Mouse (Mus musculus) forelimb bud, embryonic 11.5 days (tissue): Measurements from ENCODE around the gene Shroom1.

Source experiments
- DNase-seq: peaks from one replicate; pipeline ENCODE4 v3.0.0-alpha.2; 2012; ENCODE audit warnings: low read depth, low spot score

Shroom1 gene

DNA sequence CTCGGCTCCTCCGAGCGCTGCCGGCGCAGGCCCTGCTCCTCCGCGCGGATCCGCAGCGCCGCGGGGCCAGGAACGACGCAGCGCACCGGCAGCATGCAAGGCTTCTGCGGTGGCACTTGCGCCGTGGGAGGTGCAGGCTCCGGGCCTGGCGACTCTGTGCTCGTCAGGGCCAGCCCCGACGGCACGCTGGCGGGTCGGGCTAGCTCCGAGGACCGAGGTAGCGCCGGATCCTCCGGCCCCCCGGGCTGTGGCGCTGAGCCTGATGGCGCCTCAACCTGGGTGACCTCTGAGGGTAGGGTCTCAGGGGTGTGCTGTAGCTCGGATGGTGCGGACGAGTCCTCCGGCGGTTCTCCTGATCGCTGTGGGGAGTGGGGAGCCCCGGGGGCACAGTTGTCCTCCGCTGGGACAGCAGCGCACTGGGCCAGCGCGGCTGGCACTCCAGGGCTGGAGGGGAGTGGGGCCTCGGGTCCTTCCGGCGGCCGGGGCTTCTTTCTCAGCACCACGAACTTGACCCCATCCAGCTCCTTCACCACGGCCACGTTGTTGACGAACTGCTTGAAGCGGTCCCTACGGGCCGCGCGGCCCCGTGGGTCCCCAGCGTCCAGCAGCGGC is 22.3 kb downstream of the Shroom1 start:
- no peak for DNase-seq

DNA sequence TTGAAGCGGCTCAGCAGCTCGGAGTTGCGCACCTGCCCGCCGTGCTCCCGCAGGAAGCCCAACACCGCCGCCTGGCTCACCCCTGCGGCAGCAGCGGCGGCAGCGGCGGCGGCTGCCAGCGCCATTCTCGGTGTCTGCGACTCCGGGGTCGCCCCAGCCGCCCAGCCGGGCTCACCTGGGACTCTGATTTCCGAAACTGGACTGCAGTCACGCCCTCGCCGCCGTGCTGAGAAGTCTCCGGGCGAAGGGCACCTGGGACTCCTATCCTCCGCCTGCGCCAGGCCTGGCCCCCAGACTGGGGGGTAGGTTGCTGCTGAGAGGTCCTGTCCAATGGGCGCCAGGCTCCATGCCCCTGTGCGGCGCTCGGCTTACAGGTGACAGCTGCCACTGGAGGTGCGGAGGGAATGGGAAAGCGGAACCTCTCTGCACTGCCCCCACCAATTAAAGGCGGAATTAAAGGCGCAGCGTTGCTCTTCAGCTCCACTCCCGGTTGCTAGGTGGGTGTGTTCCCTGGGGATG is 22.8 kb downstream of the Shroom1 start, which contains the start of the genes Gm9945 and Sowaha:
Gene Gm9945 (plus strand): TSS at position 384 of the 519 bp plus-strand sequence.
Gene Sowaha (minus strand): TSS at position 492 of the 519 bp plus-strand sequence.
- no peak for DNase-seq

DNA sequence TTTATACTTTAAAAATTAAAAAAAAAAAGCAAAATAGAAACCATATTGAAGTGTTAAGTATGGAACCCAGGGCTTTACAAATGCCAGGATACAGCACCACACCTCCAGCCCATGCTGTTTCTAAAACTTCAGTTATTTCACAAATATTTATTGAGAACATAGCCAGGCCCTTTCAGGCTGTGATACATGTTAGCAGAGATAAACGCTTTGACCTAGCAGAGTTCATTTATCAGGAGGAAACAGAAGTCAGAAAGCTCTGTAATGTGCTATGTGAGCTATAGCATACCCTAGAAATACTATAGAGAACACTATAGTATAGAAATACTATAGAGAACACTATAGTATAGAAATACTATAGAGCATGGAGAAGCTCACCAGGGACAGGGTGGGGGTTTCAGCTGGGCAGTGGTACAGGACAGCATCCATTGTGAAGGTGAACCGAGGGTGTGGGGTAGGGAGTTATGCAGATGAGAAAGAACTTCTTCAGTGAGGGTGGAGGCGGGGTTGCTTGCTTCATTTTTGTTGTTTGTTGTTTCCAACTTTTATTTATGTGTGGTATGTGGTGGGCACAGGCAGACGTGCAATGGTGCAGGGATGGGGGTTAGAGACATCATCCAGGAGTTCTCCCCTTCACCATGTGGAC is 24.2 kb downstream of the Shroom1 start:
- DNase-seq, result no peak

DNA sequence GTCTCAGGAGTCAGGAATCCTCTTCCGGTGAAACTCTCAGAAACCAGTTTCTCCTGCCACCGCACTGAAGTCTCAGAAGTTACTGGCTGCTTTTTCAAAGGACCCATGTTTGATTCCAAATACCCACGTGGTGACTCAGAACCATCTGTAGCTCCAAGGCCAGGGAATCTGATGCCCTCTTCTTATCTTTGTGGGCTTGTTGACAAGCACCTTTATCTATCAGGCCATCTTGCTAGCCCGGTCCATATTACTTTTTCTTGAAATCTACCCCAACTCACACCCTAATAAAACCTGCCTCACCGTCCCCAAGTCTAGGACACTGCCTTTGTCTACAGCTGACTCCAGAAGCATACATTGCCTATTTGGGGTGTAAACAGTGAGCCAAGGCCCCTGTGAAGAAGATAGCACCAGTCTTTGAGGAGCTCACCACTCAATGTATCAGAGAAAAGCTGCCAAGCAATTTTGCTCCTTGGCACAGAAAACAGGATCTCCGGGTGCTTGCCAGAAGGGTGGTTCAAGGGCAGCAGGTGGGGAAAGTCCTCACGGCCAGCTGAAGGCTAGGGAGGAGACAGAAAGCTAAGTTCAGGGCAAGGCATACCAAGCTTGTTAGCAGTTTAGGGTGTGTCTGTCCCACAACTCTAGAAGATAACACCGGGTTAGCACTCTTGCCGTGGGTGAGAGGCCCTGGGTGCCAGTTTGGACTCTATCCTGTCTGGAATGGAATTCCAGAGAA is 26.3 kb downstream of the Shroom1 start:
- DNase-seq, result no peak

DNA sequence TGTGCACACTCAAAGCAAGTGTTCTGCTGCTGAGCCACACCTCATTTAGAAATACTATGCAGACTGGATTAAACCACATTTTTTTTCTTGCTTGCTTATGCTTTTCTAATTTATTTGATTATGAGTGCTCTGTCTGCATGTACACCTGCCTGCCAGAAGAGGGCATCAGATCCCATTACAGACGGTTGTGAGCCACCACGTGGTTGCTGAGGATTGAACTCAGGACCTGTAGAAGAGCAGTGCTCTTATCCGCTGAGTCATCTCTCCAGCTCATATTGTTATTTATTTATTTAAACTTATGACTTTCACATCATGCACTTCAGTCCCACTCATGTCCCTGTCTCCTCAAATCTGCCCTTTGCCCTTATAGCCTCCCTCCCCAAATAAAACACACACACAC is 28.7 kb downstream of the Shroom1 start:
- no peak for DNase-seq

DNA sequence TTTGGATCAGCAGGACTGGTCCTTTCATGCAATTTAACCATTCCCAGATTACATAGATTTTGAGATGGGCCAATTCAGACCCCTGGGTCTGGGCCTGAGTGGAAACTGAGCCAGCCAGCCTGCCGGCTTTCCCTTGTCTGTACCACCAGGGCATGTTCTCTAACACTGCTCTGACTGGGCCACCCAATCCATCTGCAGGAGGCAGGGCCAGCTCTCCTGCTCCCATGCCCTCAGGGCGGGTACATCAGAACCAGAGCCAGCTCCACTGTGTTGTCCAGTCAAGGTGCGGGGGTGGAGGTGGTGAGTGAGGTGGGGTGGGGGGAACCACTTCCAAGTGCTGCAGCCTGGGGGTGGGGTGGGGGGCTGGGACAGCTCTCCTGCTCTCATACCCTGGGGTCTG is 29.3 kb downstream of the Shroom1 start:
- DNase-seq, result no peak

DNA sequence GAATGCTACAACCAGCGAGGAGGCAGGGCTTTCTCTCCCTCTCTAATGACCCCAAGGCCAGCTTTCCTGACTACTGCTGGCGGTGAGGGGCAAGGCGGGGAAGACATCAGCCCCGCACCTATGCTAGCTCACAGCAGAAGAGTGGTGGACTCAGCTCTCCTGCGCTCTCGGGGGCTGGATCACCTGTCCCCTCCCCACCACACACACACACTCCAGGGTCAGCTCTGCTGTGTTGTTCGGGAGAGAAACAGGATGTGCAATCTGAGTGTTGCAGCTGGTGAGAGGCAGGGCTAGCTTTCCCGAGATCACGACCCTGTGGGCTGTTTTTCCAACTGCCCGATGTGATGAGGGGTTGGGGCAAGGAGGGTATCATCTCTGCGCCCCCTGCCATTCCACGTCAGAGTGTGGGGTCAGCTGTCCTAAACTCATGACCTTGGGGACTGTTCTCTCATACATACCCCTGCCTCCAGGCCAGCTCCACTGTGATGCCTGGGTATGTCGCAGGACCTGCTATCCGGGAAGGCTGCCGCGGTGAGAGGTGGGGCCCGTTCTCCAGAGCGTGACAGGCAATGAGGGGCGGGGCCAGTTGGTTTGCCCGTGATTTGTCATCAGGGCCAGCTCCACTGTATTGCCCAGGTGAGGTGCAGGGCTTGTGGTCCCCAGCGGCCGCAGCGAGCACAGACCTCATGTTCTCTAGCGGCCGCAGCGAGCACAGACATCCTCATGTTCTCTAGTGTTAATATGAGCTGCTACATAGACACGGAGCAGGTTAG is 30.0 kb downstream of the Shroom1 start:
- DNase-seq, result no peak

DNA sequence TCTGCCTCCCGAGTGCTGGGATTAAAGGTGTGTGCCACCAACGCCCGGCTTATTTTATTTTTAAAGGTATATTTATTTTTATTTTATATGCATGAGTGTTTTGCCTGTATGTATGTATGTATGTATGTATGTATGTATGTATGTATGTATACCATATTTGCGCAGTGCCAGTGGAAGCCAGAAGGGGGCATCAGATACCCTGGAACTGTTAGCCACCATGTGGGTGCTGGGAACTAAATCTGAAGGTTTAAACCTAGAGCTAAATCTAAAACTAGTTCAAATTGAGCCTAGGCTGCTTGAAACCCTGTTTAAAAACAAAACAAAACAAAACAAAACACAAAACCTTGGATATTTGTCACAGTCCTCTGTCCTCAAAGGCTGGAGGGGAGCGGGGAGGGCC is 32.0 kb downstream of the Shroom1 start:
- no peak for DNase-seq

DNA sequence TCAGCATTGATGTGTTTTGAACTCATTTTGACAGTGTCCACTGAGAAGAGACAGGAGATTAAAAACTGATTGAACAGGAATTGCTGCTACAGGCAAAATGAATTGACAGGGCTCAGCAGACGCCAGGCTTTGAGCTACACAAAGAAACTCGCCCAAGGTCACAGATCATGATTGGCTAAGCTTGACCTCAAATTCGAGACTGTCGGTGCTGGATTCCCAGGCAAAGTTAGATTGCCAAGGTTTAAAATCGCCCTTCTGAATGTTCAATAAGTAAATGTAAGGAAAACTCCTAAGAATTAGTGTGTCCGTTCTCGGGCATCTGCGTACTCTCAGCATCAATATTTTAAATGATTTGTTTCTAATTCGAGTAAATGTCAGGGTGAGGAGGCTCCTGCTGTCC is 32.4 kb downstream of the Shroom1 start:
- no peak for DNase-seq

DNA sequence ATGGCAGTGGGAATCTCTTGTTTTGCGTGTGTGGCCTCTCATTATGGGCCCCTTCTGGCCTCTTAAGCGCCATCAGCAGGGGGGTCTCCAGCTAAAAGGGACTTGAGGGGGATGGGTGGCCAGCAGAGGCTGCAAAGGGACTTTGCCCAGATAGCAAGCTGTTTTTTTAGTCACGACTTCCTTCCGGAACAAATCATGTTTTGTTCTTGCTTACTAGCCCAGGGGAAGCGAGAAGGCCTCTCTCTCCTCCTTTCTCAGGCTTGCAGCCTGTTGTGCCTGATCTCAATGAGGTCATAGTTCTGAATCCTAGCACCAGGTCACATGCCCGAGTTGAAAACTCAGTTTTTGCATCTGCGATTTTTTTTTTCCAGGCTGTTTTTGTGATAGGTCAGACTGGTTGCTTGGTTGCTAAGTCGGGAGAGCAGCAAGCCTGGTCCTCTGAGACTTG is 35.0 kb downstream of the Shroom1 start:
- no peak for DNase-seq

DNA sequence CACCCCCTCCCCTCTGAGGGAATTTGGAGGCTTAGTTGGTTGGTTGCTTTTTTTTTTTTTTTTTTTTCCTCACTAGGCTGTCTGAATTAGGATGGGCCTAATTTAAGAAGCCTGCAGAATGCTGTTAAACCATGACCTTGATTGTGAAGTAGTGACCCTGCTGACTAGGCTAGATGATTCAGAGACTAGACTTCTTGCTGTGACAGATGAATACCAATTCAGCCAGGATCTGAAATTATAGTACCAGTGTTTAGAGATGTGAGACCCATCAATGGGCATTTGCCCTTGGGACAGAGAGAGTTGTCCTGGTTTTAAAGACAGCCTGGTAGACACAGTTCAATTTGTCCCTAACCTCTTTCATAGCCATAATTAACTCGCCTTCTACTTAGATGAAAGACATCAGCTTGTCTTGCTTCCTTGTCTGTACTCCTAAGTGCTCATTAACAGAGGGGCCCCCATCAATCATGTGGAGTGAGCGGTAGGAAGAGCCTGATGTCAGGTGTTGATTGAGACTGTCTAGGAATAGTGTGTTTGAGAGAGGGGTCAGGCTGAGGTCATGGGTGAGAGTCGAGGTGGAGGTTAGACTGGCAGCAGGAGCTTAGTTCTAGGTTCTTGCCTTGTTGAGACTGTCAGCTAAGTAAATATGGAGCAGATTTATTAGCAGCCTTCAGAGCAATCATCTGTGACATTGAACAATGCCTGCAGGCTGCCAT is 36.4 kb downstream of the Shroom1 start:
- no peak for DNase-seq

DNA sequence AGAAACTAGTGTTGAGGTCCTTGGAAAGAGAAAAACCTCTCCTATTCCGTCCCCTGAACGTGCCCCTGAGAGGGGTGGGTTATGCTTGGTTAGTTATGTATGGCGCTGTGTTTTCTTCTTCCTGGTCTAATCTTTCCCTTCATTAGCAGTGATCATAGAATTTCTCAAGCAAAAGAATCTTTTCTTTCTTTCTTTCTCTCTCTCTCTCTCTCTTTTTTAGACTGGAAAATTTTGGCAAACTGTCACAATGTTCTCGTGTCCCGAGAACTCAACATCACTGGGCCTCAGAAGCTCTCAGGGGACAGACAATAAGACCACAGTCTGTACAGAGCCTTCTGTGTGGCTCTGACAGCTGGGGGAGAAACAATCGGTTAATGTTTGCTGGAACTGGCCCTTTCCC is 38.4 kb downstream of the Shroom1 start:
- no peak for DNase-seq

DNA sequence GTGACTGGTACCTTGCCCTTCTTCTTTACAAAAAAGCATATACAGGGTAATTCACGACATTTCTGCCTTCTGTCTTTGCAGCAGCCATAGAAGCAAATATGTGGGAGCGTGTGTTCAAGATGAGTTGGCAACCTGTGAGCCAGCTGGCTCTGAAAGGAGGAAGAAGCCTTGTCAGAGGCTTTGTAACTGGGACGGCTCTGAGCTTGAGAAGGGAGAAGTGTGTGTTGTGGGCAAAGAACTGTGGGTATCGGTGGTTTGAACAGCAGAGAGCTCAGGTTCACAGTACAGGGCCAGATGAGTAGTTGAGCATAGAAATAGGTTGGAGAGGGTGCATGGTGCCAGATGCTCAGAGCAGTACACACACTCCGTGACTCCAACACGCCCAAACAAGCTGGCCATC is 39.9 kb downstream of the Shroom1 start:
- DNase-seq, result no peak

DNA sequence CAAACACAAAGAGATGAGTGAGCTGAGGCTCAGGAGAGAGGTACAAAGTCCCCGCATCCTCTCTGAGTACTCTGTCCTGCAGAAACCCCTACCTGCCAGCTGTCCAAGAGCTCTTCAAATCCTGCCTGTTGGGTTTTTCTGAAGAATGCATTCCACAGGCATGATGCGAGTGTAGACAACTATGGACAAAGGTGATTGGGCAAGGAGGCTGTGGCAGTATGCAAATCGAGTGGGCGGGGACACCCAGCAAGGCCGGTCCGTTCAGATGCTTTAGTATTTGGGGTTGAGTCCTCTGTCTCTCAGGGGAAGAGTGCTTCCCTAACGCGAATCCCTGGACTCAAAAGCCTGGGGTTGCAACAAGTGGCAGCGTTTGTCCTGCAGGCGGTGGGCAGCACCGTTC is 43.6 kb downstream of the Shroom1 start:
- DNase-seq, result no peak

DNA sequence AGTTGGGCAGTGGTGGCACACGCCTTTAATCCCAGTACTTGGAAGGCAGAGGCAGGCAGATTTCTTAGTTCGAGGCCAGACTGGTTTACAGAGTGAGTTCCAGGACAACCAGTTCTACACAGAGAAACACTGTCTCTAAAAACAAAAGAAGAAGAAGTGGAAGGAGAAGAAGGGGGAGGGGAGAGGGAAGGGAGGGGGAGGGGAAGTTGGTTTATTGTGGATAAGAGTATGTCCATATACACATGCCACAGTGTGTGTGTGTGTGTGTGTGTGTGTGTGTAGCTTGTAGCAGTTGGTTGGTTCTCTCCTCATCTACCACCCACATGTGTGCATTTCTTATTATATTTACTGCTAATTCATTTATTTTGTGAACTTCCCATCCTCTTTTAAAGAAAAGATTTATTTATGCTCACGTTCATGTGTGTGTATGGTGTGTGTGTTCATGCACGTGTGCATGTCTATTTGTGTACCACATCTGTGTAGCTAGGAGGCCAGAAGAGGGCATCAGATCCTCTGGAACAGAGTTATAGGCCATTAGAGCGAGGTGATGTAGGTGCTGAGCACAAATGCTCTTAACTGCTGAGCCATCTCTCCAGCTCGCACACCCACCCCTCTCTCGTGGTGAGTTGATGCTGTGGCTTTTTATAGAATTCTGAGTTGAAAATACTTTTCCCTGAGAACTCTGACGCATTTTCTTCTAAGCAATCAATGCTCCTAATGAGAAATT is 45.2 kb downstream of the Shroom1 start:
- no peak for DNase-seq

DNA sequence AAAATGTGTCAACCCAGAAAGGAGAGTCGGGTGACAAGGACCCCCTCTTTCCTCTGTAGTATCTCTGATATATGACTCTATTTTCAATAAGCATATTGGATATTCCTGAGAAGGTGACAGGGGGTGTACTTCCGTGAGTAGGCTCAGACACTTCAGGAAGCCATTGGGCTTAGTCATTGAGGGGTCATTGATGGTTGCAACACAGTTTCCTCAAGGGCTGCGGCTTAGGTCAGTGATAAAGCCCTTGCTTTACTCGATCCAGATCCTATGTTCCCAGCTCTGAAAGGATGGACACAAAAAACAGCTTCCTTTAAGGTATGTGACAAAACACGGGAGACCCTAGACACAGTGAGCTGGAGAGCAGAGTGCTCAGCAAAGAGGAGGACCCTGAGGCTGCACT is 46.7 kb downstream of the Shroom1 start:
- no peak for DNase-seq

DNA sequence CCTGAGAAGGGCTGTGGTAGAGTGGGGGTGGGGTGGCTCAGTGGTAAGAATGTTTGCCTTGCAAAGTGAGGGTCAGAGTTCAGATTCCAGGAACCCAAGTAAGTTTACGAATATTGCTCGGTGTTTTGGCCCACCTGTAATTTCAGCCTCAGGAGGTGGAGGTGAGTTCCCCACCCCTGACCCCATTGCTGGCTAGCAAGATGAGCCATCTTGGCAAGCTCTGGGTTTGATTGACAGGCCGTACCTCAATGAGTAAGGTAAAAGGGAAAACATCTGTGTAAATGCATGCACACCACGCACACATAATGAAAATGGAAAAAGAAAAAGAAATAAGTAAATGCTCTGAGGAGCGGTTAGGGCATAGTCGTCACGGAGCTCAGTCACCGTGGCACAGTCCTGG is 47.4 kb downstream of the Shroom1 start:
- no peak for DNase-seq

DNA sequence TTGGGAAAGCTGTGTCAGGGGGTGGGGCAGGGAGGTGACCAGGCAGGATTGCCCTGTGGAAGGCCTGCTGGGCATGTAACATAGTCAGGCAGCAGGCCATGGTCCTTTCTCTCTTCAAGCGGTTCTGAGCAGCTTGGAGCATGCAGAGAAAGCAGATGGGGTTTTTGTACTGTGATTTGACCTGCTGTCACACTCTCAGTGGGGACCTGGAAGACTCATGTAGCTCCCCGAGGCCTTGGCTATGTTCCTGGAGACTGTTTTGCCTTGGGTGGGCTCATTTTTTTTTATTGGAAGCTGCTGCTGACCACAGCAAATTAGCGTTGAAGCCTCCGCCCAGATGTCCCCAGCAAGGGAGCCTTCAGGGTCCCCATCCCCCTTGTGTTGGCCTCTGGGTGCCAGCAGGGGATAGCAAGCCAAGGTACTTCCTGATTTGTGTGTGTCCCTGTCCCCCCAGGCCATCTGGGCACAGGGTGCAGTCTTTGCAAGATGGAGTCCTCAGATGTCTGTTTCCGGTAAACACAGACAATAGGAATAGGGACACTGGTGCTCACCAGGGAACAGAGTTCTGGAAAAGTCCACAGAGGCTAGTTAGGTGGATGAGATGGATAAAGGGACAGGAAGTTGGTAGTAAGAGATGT is 48.1 kb downstream of the Shroom1 start:
- no peak for DNase-seq

DNA sequence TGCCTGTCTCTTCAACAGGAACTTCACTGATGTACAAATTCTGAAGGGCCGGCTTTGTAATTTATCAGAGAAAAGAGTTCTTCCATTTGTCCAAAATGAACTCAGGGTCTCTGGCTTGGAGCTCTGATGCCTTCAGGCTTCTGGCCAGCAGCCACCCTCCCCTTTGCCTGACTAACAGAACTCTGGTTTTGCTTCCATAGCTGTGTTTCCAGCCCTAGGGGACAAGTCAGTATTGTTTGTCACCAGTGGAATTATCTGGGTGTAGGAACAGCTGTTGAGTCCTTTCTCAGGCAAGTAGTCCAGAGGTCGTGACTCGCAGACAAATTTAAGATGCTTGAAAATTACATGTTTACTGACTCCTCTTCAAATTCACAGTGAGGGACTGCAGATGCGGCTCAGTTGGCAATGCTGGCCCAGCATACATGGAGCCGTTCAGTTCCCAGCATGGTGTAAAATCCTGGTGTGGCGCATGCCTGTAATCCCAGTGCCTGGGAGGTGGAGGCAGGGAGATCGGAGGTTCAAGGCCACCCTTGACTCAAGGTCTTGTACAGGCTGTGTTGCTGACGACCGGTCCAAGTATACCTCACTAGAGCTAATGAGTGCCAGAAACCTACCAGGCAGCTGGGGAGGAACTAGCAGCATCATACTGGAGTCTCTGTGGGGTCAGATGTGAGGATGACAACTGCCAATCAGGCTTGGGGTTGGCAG is 50.2 kb downstream of the Shroom1 start:
- DNase-seq, result no peak
